ENCODE assay signal across 9 mouse cellular contexts in genomic region chr11:118742762-118743161, GRCm38 (mm10).
A peak's percentile ranks its signal among the peaks of the same experiment; 100 is the strongest.
DNase-seq lines count a peak whose midpoint lies in the region; ATAC-seq lines count a peak whose summit lies in the region.
"Had no signal": no experiment of that assay in that cellular context is flagged by ENCODE, and none has a peak within 500 bp of the region (broad histone marks: within the 10 kb centered on the region; RNA-seq: fewer than 3 reads in every experiment).

No protein-coding gene starts in this region.

- H3K9ac ChIP-seq in midbrain, embryonic 16.5 days (ENCODE audit: low read depth, low read length), result no peak overlapping the region
- H3K9ac ChIP-seq in forebrain, embryonic 11.5 days (ENCODE audit: low read length), result no peak overlapping the region

- no peaks in the 10 kb centered on the region for H3K36me3 ChIP-seq in midbrain, embryonic 10.5 days
- no peaks in the 10 kb centered on the region for H3K36me3 ChIP-seq in midbrain, embryonic 16.5 days (ENCODE audit: control insufficient read depth, insufficient read depth, low read length)
- no peaks in the 10 kb centered on the region for H3K36me3 ChIP-seq in forebrain, embryonic 11.5 days (ENCODE audit: control insufficient read depth, insufficient read depth, low read length)

- no peak overlapping the region for H3K27ac ChIP-seq in midbrain, embryonic 10.5 days (replicated peaks)
- no peak overlapping the region for H3K27ac ChIP-seq in midbrain, embryonic 16.5 days (ENCODE audit: low read length)
- H3K27ac ChIP-seq in forebrain, embryonic 11.5 days (ENCODE audit: low read depth, low read length), result no peak overlapping the region

- no peak overlapping the region for H3K4me2 ChIP-seq in midbrain, embryonic 16.5 days (ENCODE audit: low read length)
- no peak overlapping the region for H3K4me2 ChIP-seq in forebrain, embryonic 11.5 days (ENCODE audit: low read depth, low read length, severe bottlenecking)

- 12% methylated on average over 3 of the region's 3 CpGs for WGBS in midbrain, embryonic 10.5 days
- 19% methylated on average over 3 of the region's 3 CpGs for WGBS in midbrain, embryonic 16.5 days
- whole genome bisulfite sequencing in forebrain, embryonic 11.5 days, result 16% methylated on average over 3 of the region's 3 CpGs

- H3K4me1 ChIP-seq in midbrain, embryonic 10.5 days, result peaks cover 79% of the 10 kb centered on the region
- H3K4me1 ChIP-seq in midbrain, embryonic 16.5 days (ENCODE audit: control insufficient read depth, insufficient read depth, low read length), result peaks cover 39% of the 10 kb centered on the region
- H3K4me1 ChIP-seq in forebrain, embryonic 11.5 days (replicated peaks; ENCODE audit: control insufficient read depth, insufficient read depth, low read length), result peaks cover 19% of the 10 kb centered on the region

- H3K9me3 ChIP-seq in midbrain, embryonic 10.5 days (replicated peaks), result no peaks in the 10 kb centered on the region
- H3K9me3 ChIP-seq in midbrain, embryonic 16.5 days (replicated peaks; ENCODE audit: control insufficient read depth, low read length, poor library complexity, severe bottlenecking), result no peaks in the 10 kb centered on the region
- no peaks in the 10 kb centered on the region for H3K9me3 ChIP-seq in forebrain, embryonic 11.5 days (ENCODE audit: control insufficient read depth, low read length)

- peaks cover 38% of the 10 kb centered on the region for H3K27me3 ChIP-seq in midbrain, embryonic 10.5 days (ENCODE audit: low read depth, poor library complexity, severe bottlenecking)
- H3K27me3 ChIP-seq in midbrain, embryonic 16.5 days (ENCODE audit: control insufficient read depth, insufficient read depth, low read depth, low read length), result no peaks in the 10 kb centered on the region
- H3K27me3 ChIP-seq in forebrain, embryonic 11.5 days (ENCODE audit: control insufficient read depth, insufficient read depth, low read length), result no peaks in the 10 kb centered on the region

- no peak for ATAC-seq in midbrain, embryonic 16.5 days
- no peak for ATAC-seq in forebrain, embryonic 11.5 days (replicated peaks; ENCODE audit: low FRiP score)
- peak; percentile 63 for ATAC-seq in megakaryocyte progenitor cell, adult 5-6 weeks (replicated peaks; ENCODE audit: poor library complexity)

- H3K4me3 ChIP-seq in midbrain, embryonic 10.5 days, result no peak overlapping the region
- H3K4me3 ChIP-seq in midbrain, embryonic 16.5 days (ENCODE audit: low read depth, low read length), result no peak overlapping the region
- H3K4me3 ChIP-seq in forebrain, embryonic 11.5 days (ENCODE audit: low read depth, low read length), result no peak overlapping the region
- H3K4me3 ChIP-seq: myocyte had no signal

- DNase-seq in heart, adult 18-20 months, result peak; percentile 52 to 72
- no peak for DNase-seq in heart, adult 11 months
- DNase-seq in midbrain, embryonic 10.5 days (ENCODE audit: low spot score), result peak; percentile 48
- peak; percentile 49 for DNase-seq in adrenal gland, postnatal 14 days
- DNase-seq in forebrain, embryonic 11.5 days (ENCODE audit: low spot score), result peak; percentile 69
- no peak for DNase-seq in testis, postnatal 14 days (ENCODE audit: low spot score)

Comparison
In these comparisons a context has a peak if more than half of its experiments do, and no peak if none do; other contexts are left out.
1. DNase-seq: peak in heart, adult 18-20 months (2 of 2), midbrain, embryonic 10.5 days (single experiment), adrenal gland, postnatal 14 days (single experiment) and forebrain, embryonic 11.5 days (single experiment); none in heart, adult 11 months (single experiment) and testis, postnatal 14 days (single experiment).